Mouse (Mus musculus) c-Kit-positive CD71-negative TER-119-negative erythroid progenitor cells, embryonic 14.5 days (primary cell): ENCODE measurements at regions not wholly inside any gene's neighbourhood (a gene's known extent, or its start where the extent isn't known, plus 50 kb on each side); places are given as distances from the start of the nearest gene placed in this dataset.

Experiments
- DNase-seq: peaks from one replicate; pipeline ENCODE4 v3.0.0-alpha.2; 2013; ENCODE audit warnings: low read depth

DNA sequence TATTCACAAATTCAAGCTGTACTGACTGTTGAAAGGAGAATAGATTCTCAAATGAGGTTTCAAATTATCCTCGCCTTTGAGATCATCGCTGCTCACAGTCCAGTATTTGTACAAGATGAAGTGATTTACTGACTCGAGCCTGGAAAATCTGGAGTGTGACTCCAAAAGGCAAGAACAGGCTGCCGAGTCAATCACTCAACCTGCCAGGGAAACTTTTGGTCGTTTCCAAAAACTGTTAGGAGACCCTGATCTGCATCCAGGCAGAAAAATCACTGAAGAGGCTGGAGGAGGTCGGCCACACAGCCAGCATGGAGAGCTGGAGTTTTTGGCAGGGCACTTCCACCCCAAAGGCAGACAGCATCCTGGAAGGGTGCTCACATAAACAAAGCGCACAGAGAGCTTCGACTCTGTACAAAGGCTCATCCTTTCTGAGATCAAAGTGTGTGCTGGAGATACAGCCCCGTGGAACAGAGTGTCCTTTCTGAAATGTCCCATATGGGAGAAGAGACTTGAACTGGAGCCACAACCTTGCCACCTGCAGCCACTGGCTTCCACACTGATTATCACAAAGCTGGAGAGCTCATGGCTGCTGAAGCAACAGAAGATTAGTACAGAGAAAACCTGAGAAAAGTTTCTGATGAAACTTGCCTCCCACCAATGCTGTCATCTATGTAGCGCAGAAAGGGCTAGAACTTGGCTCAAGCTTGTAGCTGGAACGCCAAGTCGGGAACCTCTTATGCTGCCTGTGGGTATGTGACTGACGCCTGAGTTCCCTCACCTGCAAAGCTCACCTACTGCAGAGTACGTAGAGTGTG is 355.5 kb upstream of the Npvf start:
- no peak for DNase-seq

GRCm38 (mm10) chr6:51010536-51010935 is 356.3 kb upstream of the Npvf start:
- no peak for DNase-seq

GRCm38 (mm10) chr6:51012086-51012830 is 358.0 kb upstream of the Npvf start:
- no peak for DNase-seq

- DNase-seq, result no peak
These were observed 361.5 kb upstream of the Npvf start for GRCm38 (mm10) chr6:51015735-51016134.

DNA sequence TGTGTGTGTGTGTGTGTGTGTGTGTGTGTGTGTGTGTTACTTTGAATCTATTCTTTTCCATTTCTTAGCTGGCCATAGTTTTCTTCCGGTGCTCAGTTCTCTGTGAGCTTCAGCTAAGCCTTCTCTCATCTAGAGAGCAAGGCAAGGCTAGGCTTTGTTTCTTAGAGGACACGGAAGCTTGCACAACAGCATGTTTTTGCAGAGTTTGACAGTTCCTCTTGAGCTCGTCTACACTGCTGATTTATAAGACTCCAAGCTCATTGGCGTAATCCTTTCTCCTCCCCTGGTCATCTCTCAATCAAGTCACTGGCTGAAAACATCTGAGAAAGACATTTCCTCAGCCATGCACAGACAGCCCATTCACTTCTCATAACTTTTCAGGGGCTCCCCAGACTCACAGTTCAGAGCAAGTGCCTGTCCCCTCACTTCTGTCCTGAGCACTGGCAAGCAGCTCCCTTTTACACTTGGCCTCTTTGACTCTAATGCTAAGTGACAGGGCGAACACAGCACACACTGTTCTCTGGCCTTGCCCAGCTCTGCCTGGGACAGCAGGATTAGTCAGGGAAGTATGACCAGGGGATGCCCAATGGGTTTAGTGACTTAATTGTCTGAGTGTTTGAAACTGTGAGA is 362.3 kb upstream of the Npvf start:
- DNase-seq, result no peak

DNA sequence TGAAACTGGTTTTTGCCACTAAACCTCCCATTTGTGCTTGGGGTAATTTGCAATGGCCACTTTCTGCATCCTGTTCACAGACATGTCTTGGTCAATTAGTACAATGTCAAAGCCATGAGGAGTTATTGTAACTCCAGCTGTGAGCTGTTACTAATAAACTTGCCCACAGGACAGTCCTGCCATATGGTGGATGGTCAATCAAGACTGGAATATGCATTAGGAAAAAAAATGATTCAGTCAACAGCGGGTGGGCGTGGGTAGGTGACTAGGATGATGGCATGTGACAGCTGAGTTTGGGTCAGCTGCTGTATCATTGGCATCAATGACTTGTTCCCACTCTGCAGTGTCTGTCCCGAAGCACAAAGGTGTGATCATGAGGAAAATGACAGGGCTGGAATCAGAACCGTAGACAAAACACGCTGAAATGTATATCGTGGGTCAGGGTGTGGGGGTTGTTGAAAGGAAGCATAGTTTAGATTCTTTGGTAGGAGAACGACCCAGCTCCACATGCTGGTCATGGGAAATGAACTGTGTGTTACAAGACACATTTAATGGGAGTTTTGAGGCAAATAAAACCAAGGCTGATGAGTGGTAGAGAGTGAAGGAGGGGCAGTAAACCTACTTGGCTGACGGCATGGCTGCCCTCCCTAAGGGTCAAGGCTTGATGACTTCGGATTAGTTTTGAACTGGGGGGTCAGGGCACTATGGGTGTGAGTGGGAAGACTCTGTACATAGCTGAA is 363.2 kb upstream of the Npvf start:
- DNase-seq, result no peak

GRCm38 (mm10) chr6:51021206-51021605 is 367.0 kb upstream of the Npvf start:
- DNase-seq, result no peak

- DNase-seq, result no peak
These were observed 369.1 kb upstream of the Npvf start for GRCm38 (mm10) chr6:51023361-51023760.

DNA sequence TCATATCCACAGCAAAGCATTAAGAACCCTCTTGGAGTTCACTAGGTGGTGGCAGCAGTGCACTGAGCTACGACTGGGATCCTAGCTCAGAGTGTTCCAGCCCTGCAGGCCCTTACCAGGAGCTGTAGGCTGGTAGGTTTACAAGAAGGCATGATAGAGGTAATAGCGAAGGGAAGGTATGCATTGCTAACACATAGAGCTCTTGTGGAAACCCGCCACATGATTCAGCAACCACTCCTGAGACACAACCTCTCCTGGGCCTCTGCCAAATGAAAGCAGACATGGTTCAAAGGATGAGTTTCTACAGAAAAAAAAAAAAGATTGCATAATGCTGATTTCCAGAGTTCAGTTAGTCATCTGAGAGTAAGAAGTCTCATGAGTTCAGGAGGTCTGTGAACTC is 370.5 kb upstream of the Npvf start:
- no peak for DNase-seq

DNA sequence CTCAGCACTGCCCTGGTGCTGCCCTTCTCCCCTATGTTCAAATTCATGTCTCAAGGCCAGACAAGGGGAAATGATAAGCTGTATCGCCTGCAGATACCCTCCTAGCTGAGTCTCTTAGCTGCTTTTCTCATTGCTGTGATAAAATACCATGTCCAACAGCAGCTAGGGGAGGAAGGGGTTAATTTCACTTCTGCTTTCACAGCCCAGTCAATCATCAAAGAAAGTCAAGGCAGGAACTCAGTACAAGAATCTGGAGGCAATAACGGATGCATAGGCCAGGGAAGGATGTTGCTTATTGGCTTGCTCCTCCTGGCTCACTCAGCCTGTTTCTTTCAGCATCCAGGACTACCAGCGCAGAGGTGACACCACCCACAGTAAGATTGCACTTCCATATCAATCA is 371.2 kb upstream of the Npvf start:
- no peak for DNase-seq

- DNase-seq, result no peak
These were observed 373.1 kb upstream of the Npvf start for GRCm38 (mm10) chr6:51027296-51027695.

GRCm38 (mm10) chr6:51029516-51029915 is 375.3 kb upstream of the Npvf start:
- DNase-seq, result no peak

GRCm38 (mm10) chr6:51029953-51030352 is 375.7 kb upstream of the Npvf start:
- DNase-seq, result no peak

DNA sequence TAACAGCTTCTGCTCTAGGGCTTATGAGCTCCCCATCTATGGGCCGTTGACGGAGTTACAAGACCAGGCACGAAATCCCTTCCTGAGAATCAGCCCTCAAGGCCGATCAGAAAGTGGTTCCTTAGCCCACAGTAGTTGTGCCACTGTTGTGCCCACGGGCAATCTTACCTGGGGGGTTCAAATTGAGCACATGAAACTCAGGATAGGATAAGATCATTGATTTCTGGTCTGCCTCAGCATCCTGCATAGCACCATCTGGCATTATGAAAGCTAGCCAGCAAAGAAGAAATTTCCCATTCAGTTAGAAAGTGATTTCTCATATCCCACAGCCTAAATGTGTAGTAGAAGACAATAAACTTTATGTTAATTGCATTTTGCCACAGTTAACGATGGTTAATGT is 379.6 kb upstream of the Npvf start:
- no peak for DNase-seq

DNA sequence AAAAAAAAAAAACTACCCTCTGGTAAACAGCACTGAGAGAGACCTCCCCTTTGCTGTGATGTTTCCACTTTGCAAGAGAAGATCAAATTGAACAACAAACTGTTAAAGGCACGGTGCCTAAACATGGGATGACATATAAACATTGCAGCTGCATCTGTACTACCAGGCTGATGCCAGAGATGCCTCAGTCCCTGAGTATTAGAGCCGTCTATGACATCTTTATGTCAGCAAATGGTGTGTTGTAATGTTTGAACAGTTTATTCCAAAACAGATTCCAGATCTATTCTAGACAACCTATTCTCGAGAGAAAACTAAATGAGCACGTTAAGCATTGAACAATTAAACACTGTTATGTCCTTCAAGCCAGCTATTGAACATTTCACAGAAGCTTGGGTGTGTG is 381.8 kb upstream of the Npvf start:
- no peak for DNase-seq

DNA sequence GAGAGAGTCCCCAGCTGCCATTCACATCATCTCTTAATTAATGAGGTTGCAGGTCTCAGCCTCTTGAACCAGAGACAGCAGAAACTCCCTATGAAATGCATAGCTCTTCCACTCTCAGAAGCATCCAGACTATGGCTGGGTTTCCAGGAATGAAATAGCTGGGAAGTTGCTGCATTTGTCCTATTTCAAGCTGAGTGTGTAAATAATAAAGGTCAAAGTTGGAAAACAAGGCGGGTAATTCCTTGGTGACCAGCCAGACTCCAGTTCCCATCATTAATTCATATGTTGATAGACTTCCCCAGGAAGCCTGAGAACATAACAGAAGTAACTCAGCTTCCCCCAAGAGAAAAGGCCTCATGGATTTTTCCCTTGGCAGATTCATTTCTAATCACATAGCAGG is 382.3 kb upstream of the Npvf start:
- DNase-seq, result no peak

DNA sequence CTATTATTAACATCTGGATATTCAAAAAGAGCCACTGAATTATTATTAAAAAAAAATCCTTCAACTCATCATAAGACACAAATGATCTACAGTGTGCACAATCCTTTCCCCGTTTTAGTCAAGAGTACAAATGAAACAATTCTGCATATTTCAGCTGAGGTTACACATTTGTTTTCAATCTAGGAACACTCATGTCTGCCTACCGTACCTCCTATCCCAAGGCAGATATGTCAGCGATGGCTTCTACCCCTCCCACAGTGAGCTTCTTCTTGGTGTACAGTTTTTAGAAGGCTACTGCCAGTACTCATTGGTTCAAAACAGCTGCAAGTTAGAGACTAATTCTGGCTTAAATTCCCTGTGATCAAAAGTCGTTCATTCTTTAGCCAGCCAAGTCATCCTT is 382.7 kb upstream of the Npvf start:
- DNase-seq, result no peak

DNA sequence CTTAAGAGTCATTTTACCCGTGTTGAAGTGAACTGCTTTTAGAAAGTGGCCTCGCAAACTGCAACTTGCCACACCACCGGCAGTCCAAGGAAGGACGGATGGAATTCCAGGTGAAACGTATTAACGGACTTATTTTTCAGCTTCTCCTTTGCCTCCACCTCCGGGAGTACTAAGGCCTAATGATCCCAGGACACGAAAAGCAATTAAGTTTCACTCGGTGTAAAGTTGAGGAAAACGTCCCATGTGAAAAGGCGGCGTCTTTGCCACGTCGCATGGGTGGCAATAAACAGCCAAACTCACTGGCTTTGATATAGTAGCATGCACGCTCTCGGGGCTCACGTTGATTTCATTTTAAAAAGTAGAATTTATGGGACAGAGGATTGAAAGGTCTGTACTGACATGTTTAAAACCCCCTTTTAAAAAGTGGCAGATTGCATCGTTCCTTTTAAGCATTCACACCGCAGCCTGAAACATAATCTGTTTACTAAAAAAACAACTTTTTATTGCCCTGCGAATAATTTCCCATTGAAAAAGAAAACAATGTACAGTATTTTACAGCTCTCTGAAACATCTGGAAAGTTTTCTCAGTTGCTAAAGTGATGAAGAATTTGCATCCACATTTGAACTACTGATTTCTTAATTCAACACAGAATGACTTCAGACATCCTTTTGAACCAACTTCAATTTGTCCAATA is 385.4 kb upstream of the Npvf start:
- no peak for DNase-seq

DNA sequence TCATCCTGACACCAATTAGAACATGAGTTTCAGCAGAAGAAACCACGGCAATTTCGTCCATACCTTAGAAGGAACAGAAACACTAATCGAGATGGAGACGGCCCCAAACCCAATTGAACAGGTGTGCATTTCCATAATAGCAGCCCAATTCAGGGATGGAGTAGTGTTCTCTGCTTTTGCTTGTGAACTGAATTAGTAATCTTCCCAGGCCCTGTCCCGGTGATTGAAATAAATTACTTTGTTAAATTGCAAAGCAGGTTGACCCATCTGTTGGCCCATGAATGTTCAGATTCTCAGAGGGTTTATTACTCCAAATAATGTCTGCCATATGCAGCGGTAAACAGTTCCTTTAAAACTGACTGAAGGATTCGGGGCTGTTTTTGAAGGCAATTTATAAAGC is 388.5 kb upstream of the Nfe2l3 start:
- no peak for DNase-seq

DNA sequence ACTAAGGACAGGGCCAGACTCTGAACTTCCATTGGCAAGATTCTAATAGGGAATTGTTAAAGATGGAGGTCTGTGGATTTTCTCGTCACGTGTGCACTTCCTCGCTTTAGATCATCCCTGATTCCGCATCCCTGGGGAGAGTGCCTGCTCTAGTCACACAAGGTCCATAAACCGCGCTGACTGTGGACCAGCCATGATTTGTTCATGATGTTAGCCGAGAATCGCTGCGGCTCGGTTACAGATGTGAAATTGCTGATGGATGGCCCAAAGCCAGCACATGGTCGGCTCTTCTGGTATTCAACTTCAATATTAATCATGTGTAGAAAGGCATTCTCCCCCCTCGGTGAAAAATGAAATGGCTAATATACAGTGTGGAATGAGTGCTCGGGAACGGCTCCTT is 387.6 kb upstream of the Nfe2l3 start:
- no peak for DNase-seq

DNA sequence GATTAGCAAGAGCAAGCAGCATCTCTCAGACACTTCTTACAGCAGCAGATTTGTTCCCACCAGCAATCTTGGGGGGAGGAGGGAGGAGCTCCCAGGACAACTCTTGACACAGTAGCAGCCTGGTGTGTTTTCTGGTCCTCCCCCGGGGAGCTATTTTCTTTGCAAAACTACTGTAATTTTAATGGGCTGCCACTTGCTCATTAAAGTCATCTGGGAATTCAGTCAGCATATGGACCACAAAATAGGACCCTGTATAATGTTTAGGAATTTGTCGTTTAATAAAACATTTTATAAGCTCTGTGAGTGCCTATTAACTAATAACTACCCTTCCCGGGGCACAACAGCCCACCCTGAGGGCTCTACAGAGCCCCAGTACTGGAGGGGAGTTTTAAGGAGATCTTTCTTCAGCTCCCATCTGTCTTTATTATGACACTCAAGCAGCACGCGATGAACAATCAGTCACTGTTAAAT is 380.0 kb upstream of the Nfe2l3 start:
- no peak for DNase-seq

GRCm38 (mm10) chr6:51057229-51057628 is 375.2 kb upstream of the Nfe2l3 start:
- no peak for DNase-seq
